Mouse (Mus musculus) myocyte (in vitro differentiated cells): ENCODE measurements around the gene Rpl23a. TPM values are rescaled to one million over a fixed set of nuclear protein-coding genes. Genes with fewer than 3 reads are reported as not detected.

Experiments used
- H3K27me3 ChIP-seq: one replicate; pipeline ENCODE4 v1.6.1; 2011; ENCODE audit not compliant: control insufficient read depth, insufficient read depth, insufficient read length
- H3K36me3 ChIP-seq: one replicate; pipeline ENCODE4 v1.6.1; 2011; ENCODE audit not compliant: control insufficient read depth, insufficient read depth
- H3K4me2 ChIP-seq: one replicate; pipeline ENCODE4 v1.6.1; 2011; ENCODE audit warnings: low read depth, control low read depth
- H3K4me3 ChIP-seq: one replicate; pipeline ENCODE4 v1.5.1; 2011; ENCODE audit warnings: mild to moderate bottlenecking, control low read depth, moderate library complexity
- H3K79me2 ChIP-seq: one replicate; pipeline ENCODE4 v1.6.1; 2011; ENCODE audit not compliant: control insufficient read depth, insufficient read depth
- H3ac ChIP-seq: one replicate; pipeline ENCODE4 v1.6.1; 2011; ENCODE audit not compliant: control insufficient read depth, insufficient read length
- CEBPB ChIP-seq: IDR thresholded peaks from 2 replicates; pipeline ENCODE4 v1.6.1; 2011; ENCODE audit warnings: mild to moderate bottlenecking, moderate library complexity; ENCODE audit not compliant: poor library complexity, insufficient read depth, severe bottlenecking
- E2F4 ChIP-seq: IDR thresholded peaks from one replicate; pipeline ENCODE4 v1.6.1; 2011; ENCODE audit warnings: mild to moderate bottlenecking, control low read depth, moderate library complexity; ENCODE audit not compliant: insufficient read depth
- MAX ChIP-seq: IDR thresholded peaks from one replicate; pipeline ENCODE4 v1.6.1; 2011; ENCODE audit warnings: low read depth, mild to moderate bottlenecking, control low read depth
- MYOD1 ChIP-seq, 3 experiments: IDR thresholded peaks; one replicate each; pipeline ENCODE4 v1.6.1; 2011; ENCODE audit warnings: control low read depth in 2 of 3, low read depth in 2 of 3, mild to moderate bottlenecking in 2 of 3, moderate library complexity in 1 of 3; ENCODE audit not compliant: insufficient read length in 2 of 3, control insufficient read depth in 1 of 3
- MYOG ChIP-seq, 3 experiments: IDR thresholded peaks; one replicate each; pipeline ENCODE4 v1.6.1; 2011; ENCODE audit warnings: control low read depth in 2 of 3, low read depth in 2 of 3, mild to moderate bottlenecking in 2 of 3; ENCODE audit not compliant: insufficient read length in 2 of 3, control insufficient read depth in 1 of 3, insufficient read depth in 1 of 3
- POLR2A ChIP-seq: IDR thresholded peaks from one replicate; pipeline ENCODE4 v1.6.1; 2011; ENCODE audit warnings: low read depth, mild to moderate bottlenecking, control low read depth, moderate library complexity; ENCODE audit not compliant: insufficient read length
- POLR2AphosphoS2 ChIP-seq: IDR thresholded peaks from one replicate; pipeline ENCODE4 v1.6.1; 2011; ENCODE audit warnings: low read depth, control low read depth; ENCODE audit not compliant: insufficient read length
- REST ChIP-seq: IDR thresholded peaks from one replicate; pipeline ENCODE4 v1.6.1; 2011; ENCODE audit warnings: mild to moderate bottlenecking, control low read depth, moderate library complexity; ENCODE audit not compliant: insufficient read depth, insufficient read length
- SRF ChIP-seq: IDR thresholded peaks from one replicate; pipeline ENCODE4 v1.6.1; 2011; ENCODE audit warnings: low read depth; ENCODE audit not compliant: control insufficient read depth, insufficient read length
- TCF12 ChIP-seq: IDR thresholded peaks from one replicate; pipeline ENCODE4 v1.6.1; 2011; ENCODE audit warnings: mild to moderate bottlenecking, control low read depth; ENCODE audit not compliant: poor library complexity, insufficient read depth, severe bottlenecking
- TCF3 ChIP-seq: IDR thresholded peaks from one replicate; pipeline ENCODE4 v1.6.1; 2011; ENCODE audit warnings: low read depth, control low read depth; ENCODE audit not compliant: insufficient read length
- USF1 ChIP-seq: IDR thresholded peaks from one replicate; pipeline ENCODE4 v1.6.1; 2011; ENCODE audit warnings: low read depth, mild to moderate bottlenecking, control low read depth, moderate library complexity
- polyA plus RNA-seq: library from polyadenylated mRNA; unstranded; fragments of >200 nt; fragmentation: generic; extraction: Trizol; gene quantifications from one replicate; pipeline ENCODE4 v1.2.1, GENCODE M21; 2012; ENCODE audit warnings: missing spikeins

Gene Rpl23a
- polyA plus RNA-seq, 1 experiment, result 3,571 TPM

GRCm38 (mm10) chr11:78159557-78159956 lies 23.8 kb downstream of the Rpl23a start:
- TF ChIP-seq POLR2AphosphoS2, result no peak
- no peak for TF ChIP-seq CEBPB
- TF ChIP-seq MAX, result no peak
- no peak for TF ChIP-seq USF1
- no peak for TF ChIP-seq E2F4
- TF ChIP-seq TCF12, result no peak
- TF ChIP-seq MYOG (IDR thresholded peaks at IDR 0.05; ENCODE audit: control insufficient read depth in 1 of 3, insufficient read depth in 1 of 3, insufficient read length in 2 of 3, low read depth in 2 of 3), result no peak
- no peak for TF ChIP-seq TCF3
- no peak for TF ChIP-seq SRF
- no peak for TF ChIP-seq MYOD1 (IDR thresholded peaks at IDR 0.05; ENCODE audit: control insufficient read depth in 1 of 3, insufficient read length in 2 of 3, low read depth in 2 of 3)
- H3ac ChIP-seq, result no peak overlapping the region

GRCm38 (mm10) chr11:78159096-78159495 lies 24.3 kb downstream of the Rpl23a start:
- TF ChIP-seq MYOD1 (IDR thresholded peaks at IDR 0.05; ENCODE audit: control insufficient read depth in 1 of 3, insufficient read length in 2 of 3, low read depth in 2 of 3), result peak in 1 of 3 experiments; percentile 6
- peak; percentile 41 for TF ChIP-seq POLR2AphosphoS2
- TF ChIP-seq USF1, result no peak
- H3K4me3 ChIP-seq, result no peak overlapping the region
- H3ac ChIP-seq, result no peak overlapping the region
- peaks cover 55% of the 10 kb centered on the region for H3K79me2 ChIP-seq
- H3K27me3 ChIP-seq, result no peaks in the 10 kb centered on the region
- peaks cover 50% of the 10 kb centered on the region for H3K36me3 ChIP-seq
- peak overlapping the region; percentile 57 for H3K4me2 ChIP-seq

More at GRCm38 (mm10) chr11:78159557-78159956, 23.8 kb downstream of the Rpl23a start:
- Histone ChIP-seq H3K27me3 (no peaks in the 10 kb centered on the region), H3K4me3 (no peak overlapping the region), H3K4me2 (peak overlapping the region; percentile 32), H3K79me2 (peaks cover 59% of the 10 kb centered on the region), H3K36me3 (peaks cover 50% of the 10 kb centered on the region)

GRCm38 (mm10) chr11:78156156-78156699 lies 27.2 kb downstream of the Rpl23a start:
- Histone ChIP-seq H3K27me3 (no peaks in the 10 kb centered on the region), H3K79me2 (peaks cover 26% of the 10 kb centered on the region), H3K36me3 (peaks cover 45% of the 10 kb centered on the region), H3ac (no peak overlapping the region), H3K4me3 (no peak overlapping the region), H3K4me2 (no peak overlapping the region)
- no peak for TF ChIP-seq E2F4
- TF ChIP-seq TCF3, result no peak
- peak; percentile 87 for TF ChIP-seq POLR2AphosphoS2
- peak in 1 of 3 experiments; percentile 50 for TF ChIP-seq MYOG (IDR thresholded peaks at IDR 0.05; ENCODE audit: control insufficient read depth in 1 of 3, insufficient read depth in 1 of 3, insufficient read length in 2 of 3, low read depth in 2 of 3)
- TF ChIP-seq MAX, result no peak
- TF ChIP-seq MYOD1 (IDR thresholded peaks at IDR 0.05; ENCODE audit: control insufficient read depth in 1 of 3, insufficient read length in 2 of 3, low read depth in 2 of 3), result peak; percentile 25 to 68 (median 46)
- TF ChIP-seq CEBPB, result no peak

- Histone ChIP-seq H3K79me2 (peaks cover 20% of the 10 kb centered on the region), H3K4me3 (no peak overlapping the region), H3K27me3 (no peaks in the 10 kb centered on the region), H3K4me2 (no peak overlapping the region), H3ac (no peak overlapping the region), H3K36me3 (peaks cover 39% of the 10 kb centered on the region)
- TF ChIP-seq TCF12 (no peak), TCF3 (no peak), E2F4 (no peak), MYOD1 (IDR thresholded peaks at IDR 0.05; ENCODE audit: control insufficient read depth in 1 of 3, insufficient read length in 2 of 3, low read depth in 2 of 3) (no peak), REST (no peak), SRF (no peak), MAX (no peak), MYOG (IDR thresholded peaks at IDR 0.05; ENCODE audit: control insufficient read depth in 1 of 3, insufficient read depth in 1 of 3, insufficient read length in 2 of 3, low read depth in 2 of 3) (no peak), CEBPB (no peak), POLR2AphosphoS2 (no peak), USF1 (no peak)
Measured at GRCm38 (mm10) chr11:78155674-78156073, 27.7 kb downstream of the Rpl23a start.

GRCm38 (mm10) chr11:78153778-78154177 lies 29.6 kb downstream of the Rpl23a start:
- peaks cover 13% of the 10 kb centered on the region for H3K79me2 ChIP-seq
- H3K4me2 ChIP-seq, result no peak overlapping the region
- TF ChIP-seq POLR2A (no peak), E2F4 (no peak), TCF3 (no peak), MYOD1 (IDR thresholded peaks at IDR 0.05; ENCODE audit: control insufficient read depth in 1 of 3, insufficient read length in 2 of 3, low read depth in 2 of 3) (no peak), TCF12 (no peak), MYOG (IDR thresholded peaks at IDR 0.05; ENCODE audit: control insufficient read depth in 1 of 3, insufficient read depth in 1 of 3, insufficient read length in 2 of 3, low read depth in 2 of 3) (no peak), CEBPB (no peak), REST (no peak), POLR2AphosphoS2 (no peak)

More at GRCm38 (mm10) chr11:78153778-78154177, 29.6 kb downstream of the Rpl23a start:
- Histone ChIP-seq H3ac (no peak overlapping the region), H3K4me3 (no peak overlapping the region), H3K27me3 (no peaks in the 10 kb centered on the region), H3K36me3 (peaks cover 23% of the 10 kb centered on the region)
